Mouse (Mus musculus): ENCODE results near the gene Setd5. TPM values are rescaled to one million over a fixed set of nuclear protein-coding genes. Genes with fewer than 3 reads are reported as not detected.

Setd5 gene
- 32.0 and 49.9 TPM in 2 replicates for polyA plus RNA-seq (2012; rRNA removed; ENCODE audit: low replicate concordance)

DNA sequence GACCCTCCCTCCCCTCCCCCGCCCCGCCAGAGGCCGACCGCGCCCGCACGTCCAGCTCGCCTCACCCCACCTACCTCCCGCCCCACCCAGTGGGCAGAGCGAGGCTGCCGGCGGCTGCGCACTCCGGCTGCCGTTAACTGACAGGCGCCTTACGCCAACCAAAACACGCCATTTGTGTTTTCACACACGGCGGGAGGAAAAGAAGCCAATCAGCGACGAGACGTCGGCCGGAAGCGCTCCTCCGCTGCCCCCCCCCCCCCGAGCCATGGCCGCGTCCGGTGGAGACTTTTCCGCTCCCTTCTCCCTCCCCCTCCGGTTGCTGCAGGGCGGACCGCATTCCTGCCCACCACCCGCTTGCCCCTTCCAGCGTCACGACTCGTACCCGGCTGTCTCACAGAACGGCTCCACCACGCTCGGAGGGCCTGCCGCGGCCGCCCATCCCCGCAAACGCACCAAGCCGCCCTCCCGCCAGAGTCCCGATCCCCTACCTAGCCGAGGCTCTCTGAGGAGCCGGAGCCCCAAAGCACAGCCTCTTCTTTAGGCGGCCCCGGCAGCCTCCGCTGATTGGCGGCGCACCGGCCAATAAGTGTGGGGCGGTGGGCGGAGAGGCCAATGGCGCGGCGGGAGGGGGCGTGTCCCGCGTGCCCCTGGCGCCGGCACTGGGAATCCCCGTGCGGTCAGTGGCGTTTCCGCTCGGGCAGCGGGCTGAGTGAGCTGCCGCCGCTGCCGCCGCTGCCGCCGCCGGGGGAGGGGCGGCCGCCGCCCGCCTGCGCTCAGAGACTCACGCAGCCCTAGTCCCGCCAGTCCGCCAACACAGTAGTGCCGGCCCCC lies at the start of gene Setd5:
Setd5 (plus strand) TSS at position 680 of the 831 bp plus-strand sequence.

GRCm38 (mm10) chr6:113046041-113046975 lies 30.9 kb upstream of the Setd5 start, which contains the start of gene Thumpd3:
Gene Thumpd3, plus strand, starts transcription at chr6:113046225.

GRCm38 (mm10) chr6:113194841-113195595 lies 117.9 kb downstream of the Setd5 start, which contains the start of gene Lhfpl4:
Gene Lhfpl4, minus strand, starts transcription at chr6:113195384.

Other genes starting within 250 kb of the Setd5 start
- gene Srgap3, start 130.1 kb upstream of the Setd5 start, polyA plus RNA-seq (2012; rRNA removed; ENCODE audit: low replicate concordance): 1.0 and 5.9 TPM in 2 replicates
- gene Thumpd3, start 31.1 kb upstream of the Setd5 start, polyA plus RNA-seq (2012; rRNA removed; ENCODE audit: low replicate concordance): 11.6 and 13.0 TPM in 2 replicates
- 0.33 and 0.44 TPM in 2 replicates for gene Lhfpl4, start 118.0 kb downstream of the Setd5 start, polyA plus RNA-seq (2012; rRNA removed; ENCODE audit: low replicate concordance)
- 40.1 and 51.3 TPM in 2 replicates for gene Mtmr14, start 160.5 kb downstream of the Setd5 start, polyA plus RNA-seq (2012; rRNA removed; ENCODE audit: low replicate concordance)
- 0.04 and 0.10 TPM in 2 replicates for gene Cpne9, start 204.9 kb downstream of the Setd5 start, polyA plus RNA-seq (2012; rRNA removed; ENCODE audit: low replicate concordance)
- 17.8 and 26.7 TPM in 2 replicates for gene Brpf1, start 229.8 kb downstream of the Setd5 start, polyA plus RNA-seq (2012; rRNA removed; ENCODE audit: low replicate concordance)
- 28.4 and 29.2 TPM in 2 replicates for gene Ogg1, start 249.6 kb downstream of the Setd5 start, polyA plus RNA-seq (2012; rRNA removed; ENCODE audit: low replicate concordance)